Mouse (Mus musculus) adrenal gland, postnatal 0 days (tissue): Measurements from ENCODE around the gene 6030445D17Rik. TPM values are rescaled to one million over a fixed set of nuclear protein-coding genes. Genes with fewer than 3 reads are reported as not detected.

Source experiments
- polyA plus RNA-seq: library from polyadenylated mRNA; unstranded; fragments of >200 nt; fragmentation: Nextera tagmentation; extraction: Ambion mirVana; gene quantifications from 2 replicates; pipeline ENCODE4 v1.2.1, GENCODE M21; 2015

The 6030445D17Rik gene
- 0.32 and 0.46 TPM in 2 replicates for polyA plus RNA-seq

DNA sequence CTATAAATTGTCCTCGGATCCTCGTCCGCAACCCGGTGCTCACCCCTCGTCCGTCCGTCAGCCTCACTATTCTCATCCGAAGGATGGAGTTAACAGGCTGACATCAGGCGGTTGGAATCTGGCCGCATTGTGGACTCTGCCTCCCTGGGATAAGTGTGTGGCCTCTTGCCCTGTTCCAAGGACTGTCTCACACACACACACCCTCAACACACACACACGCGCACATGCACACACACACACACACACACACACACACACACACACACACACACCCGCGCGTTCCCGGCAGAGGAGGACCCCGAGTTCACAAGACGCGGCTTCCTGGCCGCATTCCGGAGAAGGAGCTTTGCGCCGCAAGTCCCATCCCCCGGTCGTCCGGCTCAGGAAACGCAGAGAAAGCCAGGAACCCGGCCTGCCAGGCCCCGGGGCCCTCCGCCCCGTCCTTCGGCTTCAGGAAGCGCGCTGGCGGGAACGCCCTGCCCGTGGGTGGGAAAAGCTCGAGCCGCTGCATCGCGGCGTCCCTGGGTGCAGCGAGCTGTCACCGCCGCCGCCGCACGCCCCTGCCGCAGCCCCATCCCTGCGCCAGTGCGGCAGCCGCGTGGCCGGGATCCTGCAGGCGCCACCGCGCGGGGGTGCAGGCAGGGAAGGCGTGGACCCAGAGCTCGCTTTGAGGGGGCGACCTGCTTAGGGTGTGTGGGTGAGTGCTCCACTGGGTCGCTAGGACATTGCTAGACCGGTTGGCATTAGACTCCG, at the start of gene 6030445D17Rik:
TSS of gene 6030445D17Rik (plus strand) at position 165 of the 753 bp plus-strand sequence.

DNA sequence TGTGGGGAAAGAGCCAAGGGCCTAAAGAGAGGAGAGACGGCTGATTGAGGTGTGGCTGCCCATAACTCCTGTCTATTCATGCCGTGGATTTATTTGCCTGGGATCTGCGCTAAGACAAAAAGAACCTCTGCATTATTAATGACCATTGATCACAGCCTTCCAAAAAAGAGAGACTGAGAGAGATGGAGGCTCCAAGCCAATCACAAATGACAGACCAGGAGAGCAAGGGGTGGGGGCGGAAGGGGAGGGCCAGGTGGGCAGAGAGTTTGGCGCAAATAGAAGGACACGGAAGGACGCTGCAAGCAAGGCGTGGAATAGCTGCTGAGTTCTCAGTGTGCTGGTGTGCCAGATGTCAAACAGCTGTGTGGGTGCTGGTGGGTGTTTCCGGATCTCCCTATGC, 38.8 kb upstream of the 6030445D17Rik start, which contains the start of gene Htr1d:
TSS of gene Htr1d (plus strand) at position 301 of the 400 bp plus-strand sequence.

DNA sequence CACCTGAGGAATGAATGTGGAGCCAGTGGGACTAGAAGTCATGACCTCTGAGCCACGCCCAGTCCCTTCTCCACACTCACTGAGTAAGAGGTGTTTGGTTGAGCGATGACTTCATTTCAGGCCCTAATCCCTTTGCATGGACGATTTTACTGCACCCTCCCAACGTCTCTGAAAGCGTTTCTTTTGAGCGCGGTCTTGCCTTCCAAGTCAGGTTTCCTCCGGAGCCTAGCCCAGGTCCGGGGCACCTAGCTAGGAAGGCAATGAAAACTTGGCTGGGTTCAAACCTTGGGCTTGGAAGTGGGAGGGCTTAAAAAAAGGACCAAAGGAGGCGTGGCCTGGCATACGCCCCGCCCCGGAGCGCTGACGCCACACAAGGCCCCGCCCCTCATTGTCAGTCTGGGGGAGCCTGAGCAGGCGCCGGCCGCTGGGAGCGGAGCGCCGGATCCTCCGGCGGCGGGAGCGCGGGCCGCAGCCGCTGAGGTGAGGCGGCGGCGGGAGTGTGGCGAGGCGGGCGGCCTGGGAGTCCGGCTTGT, 7.4 kb downstream of the 6030445D17Rik start, which contains the start of gene Luzp1:
TSS of gene Luzp1 (plus strand) at position 391 of the 533 bp plus-strand sequence.

Other genes starting within 250 kb of the 6030445D17Rik start
- gene Tcea3, start 214.5 kb upstream of the 6030445D17Rik start, polyA plus RNA-seq, result 9.7 and 14.1 TPM in 2 replicates
- gene Zfp46, start 177.6 kb upstream of the 6030445D17Rik start, polyA plus RNA-seq, result 10.1 and 11.5 TPM in 2 replicates
- 66.3 and 85.8 TPM in 2 replicates for gene Hnrnpr, start 151.3 kb upstream of the 6030445D17Rik start, polyA plus RNA-seq
- 0.30 and 0.37 TPM in 2 replicates for gene Htr1d, start 38.7 kb upstream of the 6030445D17Rik start, polyA plus RNA-seq
- gene Luzp1, start 7.5 kb downstream of the 6030445D17Rik start, polyA plus RNA-seq, result 38.0 and 46.7 TPM in 2 replicates
- 22.0 and 24.2 TPM in 2 replicates for gene Kdm1a, start 140.5 kb downstream of the 6030445D17Rik start, polyA plus RNA-seq
- not detected in 2 replicates for gene Tex46, start 148.2 kb downstream of the 6030445D17Rik start, polyA plus RNA-seq
- gene Lactbl1, start 160.4 kb downstream of the 6030445D17Rik start, polyA plus RNA-seq, result not detected in 2 replicates